Mouse (Mus musculus): ENCODE results near the gene Dock7. TPM values are rescaled to one million over a fixed set of nuclear protein-coding genes. Genes with fewer than 3 reads are reported as not detected.
A peak's percentile ranks its signal among the peaks of the same experiment; 100 is the strongest.
"Not testable (repeated sequence)": the region's sequence is repeated elsewhere in the genome, so short reads cannot be mapped to it uniquely, and the experiment has no call there.

Gene Dock7
- total RNA-seq, 2 experiments from 2014 or later, result 30.7 to 37.4 TPM

DNA sequence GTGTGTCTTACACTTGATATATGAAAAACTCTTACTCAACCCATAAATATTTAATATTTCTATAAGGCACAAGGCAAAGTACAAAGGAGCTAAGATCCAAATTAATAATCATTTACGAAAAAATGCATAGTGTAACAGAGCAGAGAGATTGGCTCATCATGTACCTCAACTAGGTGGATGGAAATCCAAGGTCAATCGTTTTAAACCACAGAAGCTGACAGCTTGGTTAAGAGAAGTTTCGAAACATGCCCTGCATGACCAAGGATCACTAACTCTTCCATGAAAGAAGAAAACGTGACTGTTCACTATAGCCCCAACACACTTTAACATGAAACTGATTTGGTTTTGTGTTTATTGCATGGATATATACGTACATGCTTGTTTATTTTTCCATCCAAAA, 92.3 kb downstream of the Dock7 start:
- no peak for DNase-seq (ENCODE audit: extremely low spot score in 1 of 2, low spot score in 1 of 2)

DNA sequence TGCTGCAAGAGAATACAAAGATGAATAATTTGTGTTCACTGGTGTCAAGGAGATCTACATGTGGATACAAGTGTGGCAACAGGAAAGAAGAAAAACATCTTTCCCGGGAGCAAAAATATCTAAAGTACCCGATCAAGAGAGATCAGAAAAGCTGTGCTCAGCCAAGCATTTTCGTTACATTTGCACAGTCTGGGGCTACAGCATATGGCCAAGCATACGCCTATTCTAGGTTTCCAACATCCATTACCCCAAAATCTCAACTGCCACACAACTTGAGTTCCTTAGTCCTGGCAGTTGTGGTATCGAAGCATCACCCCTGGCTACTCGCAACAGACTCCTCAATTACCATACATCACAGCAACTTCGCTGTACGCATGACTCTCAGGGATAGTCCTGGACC, 98.5 kb downstream of the Dock7 start:
- DNase-seq (ENCODE audit: extremely low spot score in 1 of 2, low spot score in 1 of 2), result no peak

DNA sequence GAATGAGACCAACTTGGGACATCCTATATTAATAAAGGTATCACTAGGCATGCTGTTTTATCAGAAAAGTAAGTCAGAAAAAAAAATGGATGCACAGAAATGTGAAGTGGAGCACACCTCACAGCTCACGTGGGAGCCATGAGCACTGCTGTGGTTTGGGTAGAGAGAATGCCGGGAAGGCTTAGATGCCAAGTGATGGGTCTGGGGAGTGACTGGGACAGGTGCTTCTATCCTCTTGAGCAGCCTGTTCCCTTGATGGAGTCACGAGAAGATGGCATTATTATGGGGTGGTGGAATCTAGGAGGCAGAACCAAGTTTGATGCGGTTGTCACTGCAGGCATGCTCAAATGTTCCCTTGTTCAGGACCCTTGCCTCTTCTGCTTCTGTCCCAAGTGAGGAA, 109.7 kb downstream of the Dock7 start:
- DNase-seq (ENCODE audit: extremely low spot score in 1 of 2, low spot score in 1 of 2), result no peak

DNA sequence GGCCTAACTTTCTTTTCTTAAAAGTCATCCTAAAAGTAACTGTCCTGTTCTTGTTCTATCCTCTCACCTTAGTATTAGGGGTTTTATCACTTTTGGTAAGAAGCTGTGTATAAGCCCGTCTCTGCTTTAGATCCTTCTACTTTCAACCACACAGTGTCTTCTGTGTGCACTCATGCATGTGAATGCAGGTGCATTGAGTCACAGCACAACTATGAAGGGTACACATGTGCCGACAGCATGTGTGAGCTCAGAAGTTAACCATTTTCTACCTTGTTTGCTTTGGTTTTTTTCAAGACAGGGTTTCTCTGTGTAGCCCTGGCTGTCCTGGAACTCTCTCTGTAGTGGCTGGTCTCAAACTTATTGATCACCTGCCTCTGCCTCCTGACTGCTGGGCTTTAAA, 114.4 kb downstream of the Dock7 start:
- DNase-seq (ENCODE audit: extremely low spot score in 1 of 2, low spot score in 1 of 2), result no peak

DNA sequence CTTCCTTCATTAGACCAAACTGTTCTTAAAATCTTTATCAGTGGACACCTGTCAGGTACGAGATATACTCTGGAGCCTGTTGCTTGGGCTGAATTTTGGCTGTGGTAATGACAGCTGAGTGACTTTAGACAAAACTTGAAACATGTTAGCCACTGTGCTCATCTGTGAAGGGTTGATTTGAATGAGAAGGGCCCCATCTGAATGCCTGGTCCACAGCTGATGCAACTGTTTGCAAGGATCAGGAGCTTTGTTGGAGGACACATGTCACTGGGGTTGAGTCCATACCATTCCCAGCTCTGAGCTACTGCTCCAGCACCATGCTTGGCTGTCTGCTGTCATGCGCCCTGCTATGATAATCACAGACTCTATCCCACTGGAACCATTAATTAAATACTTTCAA, 115.1 kb downstream of the Dock7 start:
- no peak for DNase-seq (ENCODE audit: extremely low spot score in 1 of 2, low spot score in 1 of 2)

- DNase-seq (ENCODE audit: extremely low spot score in 1 of 2, low spot score in 1 of 2), result no peak
These were observed 127.2 kb downstream of the Dock7 start for GRCm38 (mm10) chr4:98993491-98993890.

DNA sequence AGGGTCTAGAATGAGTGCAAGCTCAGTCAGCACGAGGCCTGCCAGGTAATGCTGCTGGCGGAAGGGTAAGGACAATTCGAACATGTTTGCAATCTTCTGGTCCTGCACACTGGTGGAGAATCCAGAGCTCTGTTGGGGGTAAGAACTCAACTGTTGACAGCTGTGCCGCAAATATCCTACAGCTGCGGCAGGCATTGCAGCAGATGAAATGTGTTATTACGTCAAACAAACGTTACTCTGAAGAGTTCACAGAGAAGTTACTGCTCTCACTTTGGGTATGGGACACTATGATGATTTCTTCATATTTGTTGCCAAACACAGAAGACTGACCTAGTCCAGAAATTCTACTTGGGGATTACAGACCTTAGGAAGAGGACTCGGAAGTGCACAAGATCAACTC, 136.0 kb downstream of the Dock7 start:
- no peak for DNase-seq (ENCODE audit: extremely low spot score in 1 of 2, low spot score in 1 of 2)

DNA sequence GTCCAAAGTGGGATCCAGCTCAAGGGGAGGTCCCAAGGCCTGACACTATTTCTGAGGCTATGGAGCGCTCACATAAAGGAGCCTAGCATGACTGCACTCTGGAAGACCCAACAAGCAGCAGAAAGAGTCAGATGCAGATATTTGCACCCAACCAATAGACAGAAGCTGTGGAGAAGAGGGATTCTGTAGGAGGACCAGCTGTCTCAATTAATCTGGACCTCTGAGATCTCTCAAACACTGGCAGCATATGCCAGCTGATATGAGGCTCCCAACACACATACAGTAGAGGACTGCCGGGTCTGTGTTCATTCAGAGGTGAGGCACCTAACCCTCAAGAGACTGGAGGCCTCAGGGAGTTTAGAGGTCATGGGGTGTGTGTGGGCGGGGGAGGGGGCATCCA, 140.7 kb downstream of the Dock7 start:
- DNase-seq (ENCODE audit: extremely low spot score in 1 of 2, low spot score in 1 of 2), result not testable (repeated sequence)

GRCm38 (mm10) chr4:98978693-98979092, 142.0 kb downstream of the Dock7 start:
- DNase-seq (ENCODE audit: extremely low spot score in 1 of 2, low spot score in 1 of 2), result no peak

- DNase-seq (ENCODE audit: extremely low spot score in 1 of 2, low spot score in 1 of 2), result not testable (repeated sequence)
These were observed 142.4 kb downstream of the Dock7 start for GRCm38 (mm10) chr4:98978288-98978687.

- DNase-seq (ENCODE audit: extremely low spot score in 1 of 2, low spot score in 1 of 2), result peak in 1 of 2 experiments; percentile 15
These were observed 145.0 kb downstream of the Dock7 start for GRCm38 (mm10) chr4:98975741-98976140.

GRCm38 (mm10) chr4:98969946-98970345, 150.8 kb downstream of the Dock7 start:
- DNase-seq (ENCODE audit: extremely low spot score in 1 of 2, low spot score in 1 of 2), result no peak

- no peak for DNase-seq (ENCODE audit: extremely low spot score in 1 of 2, low spot score in 1 of 2)
These were observed 160.5 kb downstream of the Dock7 start for GRCm38 (mm10) chr4:98960243-98960642.

DNA sequence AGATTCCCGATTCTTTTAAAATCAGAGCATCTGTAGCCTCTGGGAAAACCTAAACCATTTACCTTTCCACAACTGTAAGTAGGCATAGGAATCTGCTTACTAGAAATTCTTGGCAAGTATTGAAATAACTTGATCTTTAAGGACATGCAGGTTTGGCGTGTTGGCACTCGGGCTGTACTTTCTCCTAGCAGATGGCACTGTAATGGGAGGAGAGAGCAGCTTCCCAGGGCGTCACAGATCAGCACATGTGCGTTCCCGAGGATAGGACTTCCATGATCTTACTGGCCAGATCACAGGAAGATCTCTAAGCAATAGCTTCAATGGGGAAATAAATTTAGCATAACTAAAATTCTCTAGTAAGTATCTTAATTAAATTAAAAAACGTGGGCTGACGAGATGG, 164.7 kb downstream of the Dock7 start:
- DNase-seq (ENCODE audit: extremely low spot score in 1 of 2, low spot score in 1 of 2), result no peak

- no peak for DNase-seq (ENCODE audit: extremely low spot score in 1 of 2, low spot score in 1 of 2)
These were observed 170.2 kb downstream of the Dock7 start for GRCm38 (mm10) chr4:98950563-98950962.

DNA sequence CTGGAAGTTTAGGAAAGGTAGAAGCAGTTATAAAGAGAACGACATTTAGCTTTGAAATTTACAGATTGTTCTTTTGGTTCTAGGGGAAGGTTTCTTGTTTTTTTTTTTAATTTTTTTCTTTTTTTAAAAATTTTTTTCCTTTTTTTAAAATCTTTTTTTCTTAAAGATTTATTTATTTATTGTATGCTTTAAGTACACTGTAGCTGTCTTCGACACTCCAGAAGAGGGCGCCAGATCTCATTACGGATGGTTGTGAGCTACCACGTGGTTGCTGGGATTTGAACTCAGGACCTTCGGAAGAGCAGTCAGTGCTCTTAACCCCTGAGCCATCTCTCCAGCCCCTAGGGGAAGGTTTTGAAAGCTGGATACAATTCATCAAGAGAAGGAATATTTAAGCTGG, 182.5 kb downstream of the Dock7 start:
- not testable (repeated sequence) for DNase-seq (ENCODE audit: extremely low spot score in 1 of 2, low spot score in 1 of 2)

DNA sequence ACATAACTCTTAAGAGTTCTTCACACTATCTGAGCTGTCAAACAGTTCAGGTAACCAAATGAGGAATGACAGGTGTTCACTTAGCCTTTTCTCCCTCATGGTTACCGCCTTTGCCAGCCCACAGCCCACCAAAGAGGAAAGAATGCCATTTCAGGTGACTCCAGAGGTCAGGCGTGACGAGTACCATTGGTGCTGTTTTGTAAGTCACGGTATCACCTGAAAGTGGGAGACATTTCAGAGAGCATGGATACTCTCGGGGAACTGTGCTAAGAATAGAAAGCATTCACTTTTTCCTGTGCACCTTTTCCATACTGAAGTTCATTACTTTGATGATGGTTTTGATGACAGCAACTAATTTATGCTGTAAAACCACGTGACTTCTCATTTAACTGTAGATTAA, 184.7 kb downstream of the Dock7 start:
- DNase-seq (ENCODE audit: extremely low spot score in 1 of 2, low spot score in 1 of 2), result no peak

DNA sequence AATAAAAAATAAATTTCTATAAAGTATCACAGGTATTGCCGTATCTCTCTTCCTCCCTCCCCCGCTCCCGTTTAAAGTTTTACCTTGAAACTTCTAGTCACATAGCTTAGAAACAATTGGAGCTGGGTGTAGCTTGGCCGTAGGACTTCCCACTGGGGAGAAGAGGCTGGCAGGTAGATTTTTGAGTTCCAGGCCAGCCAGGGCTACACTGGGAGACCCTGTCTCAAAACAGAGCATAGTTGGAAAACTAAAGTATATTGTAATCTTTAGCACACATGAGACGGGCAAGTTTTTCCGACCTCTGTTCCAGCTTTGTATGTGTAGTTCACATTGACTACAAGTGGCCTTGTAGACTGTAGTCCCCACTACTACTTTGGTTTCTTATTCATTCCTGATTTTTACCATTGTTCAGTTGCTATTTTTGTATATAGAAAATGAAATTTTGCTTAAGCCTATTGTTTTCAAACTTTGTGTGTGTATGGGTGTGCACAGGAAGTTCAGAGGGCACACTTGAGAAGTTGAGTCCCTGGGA, 195.4 kb downstream of the Dock7 start:
- DNase-seq (ENCODE audit: extremely low spot score in 1 of 2, low spot score in 1 of 2), result no peak

DNA sequence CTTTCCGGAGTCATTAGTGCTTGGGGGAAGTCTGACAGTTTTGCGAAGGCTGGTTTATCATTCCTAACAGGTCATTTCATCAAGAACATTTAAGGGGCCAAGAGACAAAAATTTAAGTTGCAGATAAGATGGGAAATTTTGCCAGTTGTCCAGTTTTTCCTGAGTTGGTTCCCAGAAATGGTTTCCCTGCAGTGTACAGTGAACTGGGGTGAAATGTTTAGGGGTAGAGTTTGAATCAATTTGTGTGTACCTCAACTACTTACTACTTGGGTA, 195.9 kb downstream of the Dock7 start:
- DNase-seq (ENCODE audit: extremely low spot score in 1 of 2, low spot score in 1 of 2), result no peak

DNA sequence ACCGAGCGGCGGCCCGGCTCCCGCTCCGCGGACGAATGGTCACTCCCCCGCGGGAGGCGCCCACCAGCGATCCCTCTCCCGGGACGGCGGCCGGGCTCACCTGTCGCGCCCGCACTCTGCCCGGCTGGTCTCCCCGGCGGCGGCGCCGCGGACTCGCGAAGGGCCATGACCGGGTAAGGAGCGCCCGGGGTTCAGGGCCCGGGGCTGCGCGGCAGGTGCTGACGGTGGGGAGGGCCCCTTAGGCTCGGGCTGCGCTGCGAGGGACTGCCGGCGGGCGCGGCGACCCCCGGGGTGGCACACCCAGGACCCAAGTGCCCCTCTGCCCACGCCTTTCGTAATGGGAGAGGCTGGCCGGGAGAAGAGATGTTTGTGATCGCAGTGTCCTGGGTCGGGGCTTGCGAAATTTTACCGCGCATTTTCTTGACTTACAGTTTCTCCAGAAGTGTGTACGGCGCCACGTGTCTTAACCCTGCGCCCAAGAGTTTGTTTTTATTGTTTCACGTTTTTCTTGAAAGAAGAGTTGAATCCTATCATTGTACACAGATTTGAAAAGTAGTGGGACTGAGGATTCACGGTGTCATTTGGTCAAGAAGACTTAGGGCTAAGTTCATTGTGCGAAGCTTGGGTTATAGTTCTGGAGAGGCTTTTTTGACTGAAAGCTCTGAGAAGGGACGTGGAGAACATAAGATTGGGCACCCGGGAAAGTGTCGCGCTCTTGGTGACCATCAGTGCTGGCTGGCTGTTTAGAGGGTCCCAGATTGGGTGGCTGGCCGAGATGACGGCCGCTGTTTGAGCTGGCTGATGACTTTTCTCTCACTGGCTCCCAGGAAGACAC, 196.4 kb downstream of the Dock7 start:
- DNase-seq (ENCODE audit: extremely low spot score in 1 of 2, low spot score in 1 of 2), result no peak

DNA sequence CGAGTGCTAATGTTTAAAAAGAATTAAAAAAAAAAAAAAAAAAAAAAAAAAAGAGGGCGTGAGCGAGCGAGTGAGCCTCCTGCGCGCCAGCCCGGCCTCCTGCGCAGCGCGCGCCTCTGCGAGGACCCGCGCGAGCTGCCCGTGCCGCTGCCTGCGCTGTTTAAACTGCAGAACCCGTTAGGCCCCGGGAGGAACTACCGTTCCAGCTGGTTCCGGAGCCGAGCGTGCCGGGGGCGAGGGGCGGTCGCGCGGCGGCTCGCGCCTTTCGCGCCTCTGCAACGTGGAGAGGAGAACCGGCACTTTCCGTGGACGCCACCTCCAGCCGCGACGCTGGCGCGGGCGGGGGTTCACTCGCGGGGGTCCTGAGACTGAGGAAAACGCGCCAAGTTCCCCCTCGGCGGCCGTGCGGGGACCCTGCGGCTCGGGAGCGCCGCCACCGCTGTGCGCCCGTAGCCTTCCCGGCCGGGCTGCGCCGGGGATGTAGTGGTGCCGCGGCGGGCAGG, 197.1 kb downstream of the Dock7 start, which contains the start of gene Usp1:
Gene Usp1 (plus strand): TSS at position 243 of the 503 bp plus-strand sequence.
- DNase-seq (ENCODE audit: extremely low spot score in 1 of 2, low spot score in 1 of 2), result peak; percentile 71 to 93

Measured in layer of hippocampus, postnatal 25 days (tissue).